Comparison of ENCODE assay signal across 22 mouse cellular contexts in genomic region chr1:73782871-73783270, GRCm38 (mm10).
DNase-seq lines count a peak whose midpoint lies in the region; ATAC-seq lines count a peak whose summit lies in the region.
"Had no signal": no experiment of that assay in that cellular context is flagged by ENCODE, and none has a peak within 500 bp of the region (broad histone marks: within the 10 kb centered on the region; RNA-seq: fewer than 3 reads in every experiment).

No protein-coding gene starts in this region.

- ATAC-seq in midbrain, embryonic 11.5 days (ENCODE audit: low FRiP score) = no peak
- no peak for ATAC-seq in midbrain, embryonic 14.5 days (ENCODE audit: low FRiP score, low TSS enrichment)
- ATAC-seq in limb, embryonic 15.5 days (ENCODE audit: insufficient number of reproducible peaks, low FRiP score, low TSS enrichment, low read depth) = no peak
- no peak for ATAC-seq in forebrain, embryonic 14.5 days
- ATAC-seq: forebrain, embryonic 13.5 days; hindbrain, postnatal 0 days had no signal

- WGBS in midbrain, embryonic 11.5 days = 92% methylated on average over 2 of the region's 2 CpGs
- 87% methylated on average over 2 of the region's 2 CpGs for WGBS in midbrain, embryonic 14.5 days
- WGBS in limb, embryonic 15.5 days = 63% methylated on average over 2 of the region's 2 CpGs
- WGBS in forebrain, embryonic 14.5 days = 80% methylated on average over 2 of the region's 2 CpGs

- H3K4me3 ChIP-seq in midbrain, embryonic 11.5 days (ENCODE audit: low read depth, low read length) = no peak overlapping the region
- no peak overlapping the region for H3K4me3 ChIP-seq in midbrain, embryonic 14.5 days (replicated peaks; ENCODE audit: low read depth, low read length)
- H3K4me3 ChIP-seq in limb, embryonic 15.5 days = no peak overlapping the region
- H3K4me3 ChIP-seq in forebrain, embryonic 14.5 days (ENCODE audit: low read depth, low read length) = no peak overlapping the region
- H3K4me3 ChIP-seq: embryonic facial prominence, embryonic 13.5 days; forebrain, embryonic 13.5 days; heart, embryonic 12.5 days; hindbrain, embryonic 12.5 days had no signal

- no peaks in the 10 kb centered on the region for H3K27me3 ChIP-seq in midbrain, embryonic 11.5 days (ENCODE audit: control insufficient read depth, insufficient read depth, low read length)
- no peaks in the 10 kb centered on the region for H3K27me3 ChIP-seq in midbrain, embryonic 14.5 days (ENCODE audit: control insufficient read depth, insufficient read depth, low read length)
- H3K27me3 ChIP-seq in limb, embryonic 15.5 days = no peaks in the 10 kb centered on the region
- H3K27me3 ChIP-seq in forebrain, embryonic 14.5 days (replicated peaks; ENCODE audit: control insufficient read depth, insufficient read depth, low read length) = no peaks in the 10 kb centered on the region
- H3K27me3 ChIP-seq: embryonic facial prominence, embryonic 13.5 days; forebrain, embryonic 13.5 days; heart, embryonic 12.5 days; hindbrain, embryonic 12.5 days had no signal

- DNase-seq in heart, adult 11 months = peak; percentile 22
- no peak for DNase-seq in heart, adult 9 months (ENCODE audit: low spot score in 2 of 2)
- DNase-seq in midbrain, embryonic 11.5 days (ENCODE audit: low spot score, missing footprints) = peak; percentile 84
- DNase-seq in midbrain, embryonic 14.5 days = no peak
- peak; percentile 84 for DNase-seq in R1 (ENCODE audit: low read depth, low spot score)
- no peak for DNase-seq in kidney, adult 8-10 months
- no peak for DNase-seq in forebrain, embryonic 14.5 days (ENCODE audit: low spot score)
- DNase-seq: adrenal gland, adult 2 months; adrenal gland, postnatal 36 days; cerebellum, adult 2 months; cerebellum, postnatal 14 days; embryo, embryonic 11 days; gastrocnemius, postnatal 36 days; heart, adult 18-20 months; heart, postnatal 36 days; kidney, adult 11 months had no signal

- H3K4me1 ChIP-seq in midbrain, embryonic 11.5 days (ENCODE audit: control insufficient read depth, insufficient read depth, low read length) = peaks cover 5% of the 10 kb centered on the region; the same call in 1 of the 2 replicates
- peaks cover 3% of the 10 kb centered on the region; the same call in 1 of the 2 replicates for H3K4me1 ChIP-seq in midbrain, embryonic 14.5 days (ENCODE audit: control insufficient read depth, insufficient read depth, low read length)
- no peaks in the 10 kb centered on the region for H3K4me1 ChIP-seq in limb, embryonic 15.5 days
- H3K4me1 ChIP-seq in forebrain, embryonic 14.5 days (ENCODE audit: control insufficient read depth, insufficient read depth, low read length) = no peaks in the 10 kb centered on the region

- no peaks in the 10 kb centered on the region for H3K9me3 ChIP-seq in midbrain, embryonic 11.5 days (ENCODE audit: control insufficient read depth, low read length)
- H3K9me3 ChIP-seq in midbrain, embryonic 14.5 days (ENCODE audit: control insufficient read depth, low read length) = no peaks in the 10 kb centered on the region
- H3K9me3 ChIP-seq in limb, embryonic 15.5 days = no peaks in the 10 kb centered on the region
- H3K9me3 ChIP-seq in forebrain, embryonic 14.5 days (replicated peaks; ENCODE audit: control insufficient read depth, low read length) = no peaks in the 10 kb centered on the region
- H3K9me3 ChIP-seq: embryonic facial prominence, embryonic 13.5 days; forebrain, embryonic 13.5 days; heart, embryonic 12.5 days; hindbrain, embryonic 12.5 days had no signal

- H3K9ac ChIP-seq in midbrain, embryonic 11.5 days (ENCODE audit: low read length) = no peak overlapping the region
- H3K9ac ChIP-seq in midbrain, embryonic 14.5 days (replicated peaks; ENCODE audit: low read length) = no peak overlapping the region
- no peak overlapping the region for H3K9ac ChIP-seq in limb, embryonic 15.5 days
- no peak overlapping the region for H3K9ac ChIP-seq in forebrain, embryonic 14.5 days (ENCODE audit: low read length)
- H3K9ac ChIP-seq: embryonic facial prominence, embryonic 13.5 days; forebrain, embryonic 13.5 days; heart, embryonic 12.5 days; hindbrain, embryonic 12.5 days had no signal

- no peak overlapping the region for H3K27ac ChIP-seq in midbrain, embryonic 11.5 days (ENCODE audit: low read depth, low read length)
- H3K27ac ChIP-seq in midbrain, embryonic 14.5 days (replicated peaks; ENCODE audit: low read depth, low read length) = no peak overlapping the region
- H3K27ac ChIP-seq in limb, embryonic 15.5 days = peak overlapping the region; percentile 52
- H3K27ac ChIP-seq in forebrain, embryonic 14.5 days (ENCODE audit: low read depth, low read length) = no peak overlapping the region
- H3K27ac ChIP-seq: embryonic facial prominence, embryonic 13.5 days; forebrain, embryonic 13.5 days; hindbrain, embryonic 12.5 days; hindbrain, postnatal 0 days had no signal

- no peak overlapping the region for H3K4me2 ChIP-seq in midbrain, embryonic 11.5 days
- H3K4me2 ChIP-seq in midbrain, embryonic 14.5 days (ENCODE audit: low read length) = no peak overlapping the region
- no peak overlapping the region for H3K4me2 ChIP-seq in limb, embryonic 15.5 days
- H3K4me2 ChIP-seq in forebrain, embryonic 14.5 days (ENCODE audit: low read length) = no peak overlapping the region
- H3K4me2 ChIP-seq: embryonic facial prominence, embryonic 13.5 days; forebrain, embryonic 13.5 days; heart, embryonic 12.5 days; hindbrain, embryonic 12.5 days had no signal

- no peaks in the 10 kb centered on the region for H3K36me3 ChIP-seq in midbrain, embryonic 11.5 days (ENCODE audit: control insufficient read depth, insufficient read depth, low read length)
- H3K36me3 ChIP-seq in midbrain, embryonic 14.5 days (ENCODE audit: control insufficient read depth, insufficient read depth, low read length) = no peaks in the 10 kb centered on the region
- H3K36me3 ChIP-seq in limb, embryonic 15.5 days = no peaks in the 10 kb centered on the region
- no peaks in the 10 kb centered on the region for H3K36me3 ChIP-seq in forebrain, embryonic 14.5 days (ENCODE audit: control insufficient read depth, insufficient read depth, low read length)
- H3K36me3 ChIP-seq: embryonic facial prominence, embryonic 13.5 days; heart, embryonic 12.5 days; hindbrain, embryonic 12.5 days had no signal

Comparison
In these comparisons a context has a peak if more than half of its experiments do, and no peak if none do; other contexts are left out.
1. DNase-seq: peak in heart, adult 11 months (single experiment), midbrain, embryonic 11.5 days (single experiment) and R1 (single experiment); none in heart, adult 9 months (0 of 2), midbrain, embryonic 14.5 days (single experiment), kidney, adult 8-10 months (0 of 2) and forebrain, embryonic 14.5 days (single experiment).